Mouse (Mus musculus) heart, adult 2 months (tissue): Measurements from ENCODE around the gene Nptx2. TPM values are rescaled to one million over a fixed set of nuclear protein-coding genes. Genes with fewer than 3 reads are reported as not detected.
A peak's percentile ranks its signal among the peaks of the same experiment; 100 is the strongest.

Experiments
- DNase-seq, 2 experiments: peaks; one replicate each; pipeline ENCODE4 v3.0.0; 2021
- H3K27ac ChIP-seq: fragments of 200-600 bp; 2 replicates; pipeline ENCODE4 v1.8.1; 2022
- H3K27me3 ChIP-seq: fragments of 200-500 bp; 2 replicates; pipeline ENCODE4 v1.6.1; 2012; ENCODE audit warnings: mild to moderate bottlenecking, low read length, inconsistent platforms, mixed read lengths; ENCODE audit not compliant: control insufficient read depth, insufficient read depth
- H3K36me3 ChIP-seq: fragments of 200-500 bp; 2 replicates; pipeline ENCODE4 v1.6.1; 2012; ENCODE audit warnings: low read length, inconsistent platforms; ENCODE audit not compliant: control insufficient read depth, insufficient read depth
- H3K4me1 ChIP-seq: fragments of 200-500 bp; 2 replicates; pipeline ENCODE4 v1.6.1; 2011; ENCODE audit warnings: low read length; ENCODE audit not compliant: control insufficient read depth, insufficient read depth
- H3K4me3 ChIP-seq: fragments of 200-600 bp; 2 replicates; pipeline ENCODE4 v1.8.1; 2022
- H3K79me2 ChIP-seq: fragments of 200-500 bp; replicated peaks from 2 replicates; pipeline ENCODE4 v1.6.1; 2012; ENCODE audit warnings: mild to moderate bottlenecking, inconsistent platforms, low read length, moderate library complexity, mixed read lengths; ENCODE audit not compliant: control insufficient read depth, insufficient read depth
- H3K9ac ChIP-seq: fragments of 200-500 bp; 2 replicates; pipeline ENCODE4 v1.6.1; 2012; ENCODE audit warnings: low read depth, mild to moderate bottlenecking, control low read depth, inconsistent platforms, low read length, mixed read lengths
- CTCF ChIP-seq: fragments of 200-600 bp; IDR thresholded peaks from 2 replicates; pipeline ENCODE4 v1.8.1; 2022; ENCODE audit warnings: antibody characterized with exemption, mild to moderate bottlenecking, moderate library complexity
- EP300 ChIP-seq: fragments of 200-500 bp; IDR thresholded peaks from 2 replicates; pipeline ENCODE4 v1.6.1; 2011; ENCODE audit warnings: low read depth, low read length, control low read depth; ENCODE audit not compliant: insufficient read depth
- POLR2A ChIP-seq: fragments of 200-500 bp; IDR thresholded peaks from 2 replicates; pipeline ENCODE4 v1.6.1; 2011; ENCODE audit warnings: mild to moderate bottlenecking, low read depth, low read length, control low read depth; ENCODE audit not compliant: insufficient read depth
- WGBS: fragments of 180-500 bp; shearing (Covaris S2); methylation state at CpG from one replicate; pipeline ENCODE4 v1.1.7; 2018; 5-methylcytosine and 5-hydroxymethylcytosine counted together
- intact Hi-C: fragments of 180-260 bp; cut with DNase I; formaldehyde crosslinking; loops from one replicate; pipeline ENCODE4 v1.15.1; 2025
- long read RNA-seq: library from polyadenylated mRNA; stranded (forward); transcript quantifications from one replicate; pipeline ENCODE4 v2.0.0, GENCODE M21; 2021
- polyA plus RNA-seq: library from polyadenylated mRNA; depleted of rRNA; stranded (reverse); fragments of >200 nt; gene quantifications from 2 replicates; pipeline ENCODE4 v1.2.3, GENCODE M21; 2012; rRNA removed
- total RNA-seq, 2 experiments: library from RNA; stranded (reverse); gene quantifications; 2 replicates each; pipeline ENCODE4 v1.2.3; 2021

Nptx2 gene
- total RNA-seq (under 1 TPM; 0.11 to 0.21 TPM), polyA plus RNA-seq (0.09 and 0.35 TPM in 2 replicates)
- long read RNA-seq: 0 reads

GRCm38 (mm10) chr5:144545653-144546422 is at the start of gene Nptx2:
TSS of gene Nptx2 (plus strand) at chr5:144545902.
- Histone ChIP-seq H3K27me3 (peaks cover 15% of the 10 kb centered on the region), H3K79me2 (no peaks in the 10 kb centered on the region), H3K4me1 (no peaks in the 10 kb centered on the region), H3K9ac (no peak within 1 kb of the TSS), H3K27ac (no peak within 1 kb of the TSS), H3K36me3 (no peaks in the 10 kb centered on the region), H3K4me3 (no peak within 1 kb of the TSS)
- 0 out of 2 replicates have a peak, but pooled peaks have one; percentile 25 for TF ChIP-seq CTCF
- no peak for TF ChIP-seq POLR2A
- DNase-seq: peak; percentile 60 to 66
- intact Hi-C loops: no loop called here
- 2% methylated on average over 99 of the region's 99 CpGs for WGBS

- Histone ChIP-seq H3K9ac (no peak overlapping the region), H3K27ac (no peak overlapping the region), H3K79me2 (no peaks in the 10 kb centered on the region), H3K27me3 (no peaks in the 10 kb centered on the region), H3K4me1 (no peaks in the 10 kb centered on the region), H3K4me3 (no peak overlapping the region), H3K36me3 (no peaks in the 10 kb centered on the region)
- DNase-seq: no peak
- 80% methylated on average over 7 of the region's 7 CpGs for WGBS
- intact Hi-C loops: no loop called here
- no peak for TF ChIP-seq POLR2A
- TF ChIP-seq EP300: no peak
- TF ChIP-seq CTCF: no peak
These were observed 49.2 kb upstream of the Nptx2 start for GRCm38 (mm10) chr5:144496481-144496880.

- H3K4me3 ChIP-seq: no peak overlapping the region
- DNase-seq: no peak
- no peaks in the 10 kb centered on the region for H3K36me3 ChIP-seq
- H3K4me1 ChIP-seq: no peaks in the 10 kb centered on the region
- H3K27me3 ChIP-seq: peaks cover 2% of the 10 kb centered on the region; the same call in 1 of the 2 replicates
- H3K79me2 ChIP-seq: no peaks in the 10 kb centered on the region
- TF ChIP-seq CTCF: no peak
- no peak for TF ChIP-seq POLR2A
- no peak for TF ChIP-seq EP300
- no peak overlapping the region for H3K9ac ChIP-seq
- no peak overlapping the region for H3K27ac ChIP-seq
- WGBS: 84% methylated on average over 10 of the region's 10 CpGs
- intact Hi-C loops: no loop called here
These were observed 41.5 kb upstream of the Nptx2 start for GRCm38 (mm10) chr5:144504239-144504638.

GRCm38 (mm10) chr5:144505731-144506130 is 40.0 kb upstream of the Nptx2 start:
- intact Hi-C loops: no loop called here
- 95% methylated on average over 2 of the region's 2 CpGs for WGBS
- TF ChIP-seq EP300: no peak
- no peak for TF ChIP-seq POLR2A
- TF ChIP-seq CTCF: no peak
- Histone ChIP-seq H3K36me3 (no peaks in the 10 kb centered on the region), H3K9ac (no peak overlapping the region), H3K27me3 (peaks cover 2% of the 10 kb centered on the region; the same call in 1 of the 2 replicates), H3K27ac (no peak overlapping the region), H3K4me1 (no peaks in the 10 kb centered on the region), H3K79me2 (no peaks in the 10 kb centered on the region), H3K4me3 (no peak overlapping the region)
- no peak for DNase-seq

GRCm38 (mm10) chr5:144506156-144506555 is 39.5 kb upstream of the Nptx2 start:
- Histone ChIP-seq H3K27ac (no peak overlapping the region), H3K27me3 (peaks cover 2% of the 10 kb centered on the region; the same call in 1 of the 2 replicates), H3K9ac (no peak overlapping the region), H3K4me1 (no peaks in the 10 kb centered on the region), H3K79me2 (no peaks in the 10 kb centered on the region), H3K36me3 (no peaks in the 10 kb centered on the region), H3K4me3 (no peak overlapping the region)
- TF ChIP-seq CTCF: no peak
- TF ChIP-seq EP300: no peak
- intact Hi-C loops: no loop called here
- DNase-seq: no peak
- WGBS: 76% methylated on average over 4 of the region's 4 CpGs
